Mouse (Mus musculus): Measurements from ENCODE around the gene Tomt. TPM values are rescaled to one million over a fixed set of nuclear protein-coding genes. Genes with fewer than 3 reads are reported as not detected.

Gene Tomt
- polyA plus RNA-seq, 1 experiment from 2014 or later, result 0.73 TPM

DNA sequence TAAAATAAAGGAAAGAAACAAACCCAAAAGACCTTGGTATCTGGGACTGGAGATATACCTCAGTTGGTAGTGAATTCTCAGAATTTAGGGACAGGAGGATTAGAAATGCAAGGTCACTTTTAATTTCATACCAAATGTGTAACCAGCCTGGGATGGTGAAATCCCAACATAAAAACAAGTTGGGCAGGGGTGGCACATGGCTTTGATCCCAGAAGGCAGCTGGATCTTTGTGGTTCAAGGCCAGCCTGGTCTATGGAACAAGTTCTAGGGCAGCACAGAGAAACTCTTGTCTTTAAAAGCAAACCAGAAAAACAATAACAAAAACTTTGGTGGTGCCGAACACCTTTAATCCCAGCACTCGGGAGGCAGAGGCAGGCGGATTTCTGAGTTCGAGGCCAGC is 38.7 kb downstream of the Tomt start:
- no peak for DNase-seq (ENCODE audit: low spot score)
- Histone ChIP-seq H3K27me3 (ENCODE audit: low read depth, poor library complexity, severe bottlenecking) (no peaks in the 10 kb centered on the region), H3K27ac (no peak overlapping the region), H3K9me3 (replicated peaks) (no peaks in the 10 kb centered on the region), H3K4me1 (no peaks in the 10 kb centered on the region), H3K4me3 (no peak overlapping the region), H3K36me3 (no peaks in the 10 kb centered on the region)
- 90% methylated on average over 4 of the region's 4 CpGs for WGBS

DNA sequence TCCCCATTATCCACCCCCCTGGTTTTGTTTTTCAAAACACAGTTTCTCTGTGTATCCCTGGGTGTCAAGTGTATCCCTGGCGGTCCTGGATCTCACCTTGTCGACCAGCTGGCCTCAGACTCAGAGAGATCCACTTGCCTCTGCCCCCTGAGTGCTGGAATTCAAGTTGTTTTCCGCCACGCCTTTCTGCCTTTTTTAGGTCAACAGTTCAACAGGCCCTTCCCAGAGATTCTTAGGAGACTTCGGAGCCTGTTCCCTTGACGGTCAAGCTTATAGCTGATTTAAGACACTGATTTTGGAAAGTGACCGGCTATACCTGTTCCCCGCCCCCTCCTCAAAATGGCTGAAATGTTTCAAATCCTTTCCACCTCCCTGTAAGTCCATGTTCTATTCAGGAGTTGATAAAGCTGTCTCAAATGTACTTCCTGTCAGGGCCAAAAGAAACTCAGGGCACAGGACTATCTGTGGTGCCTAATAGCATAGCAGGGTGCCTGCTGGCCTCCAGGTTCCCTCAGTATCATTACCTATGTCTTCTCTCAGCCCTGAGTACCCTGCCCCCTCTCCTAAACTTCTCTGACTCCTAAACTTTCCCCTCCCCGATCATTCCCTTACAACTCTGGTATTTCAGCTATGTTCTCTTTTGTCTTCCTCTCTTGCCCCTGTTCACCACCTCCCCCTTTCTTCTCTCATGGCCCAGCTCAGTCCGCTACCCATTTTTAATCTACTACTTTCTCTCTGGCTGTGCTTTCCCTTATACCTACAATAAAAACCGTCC is 39.5 kb downstream of the Tomt start:
- DNase-seq (ENCODE audit: low spot score), result no peak
- Histone ChIP-seq H3K4me3 (no peak overlapping the region), H3K36me3 (no peaks in the 10 kb centered on the region), H3K9me3 (replicated peaks) (no peaks in the 10 kb centered on the region), H3K4me1 (no peaks in the 10 kb centered on the region), H3K27me3 (ENCODE audit: low read depth, poor library complexity, severe bottlenecking) (no peaks in the 10 kb centered on the region), H3K27ac (no peak overlapping the region)
- 86% methylated on average over 11 of the region's 11 CpGs for WGBS

DNA sequence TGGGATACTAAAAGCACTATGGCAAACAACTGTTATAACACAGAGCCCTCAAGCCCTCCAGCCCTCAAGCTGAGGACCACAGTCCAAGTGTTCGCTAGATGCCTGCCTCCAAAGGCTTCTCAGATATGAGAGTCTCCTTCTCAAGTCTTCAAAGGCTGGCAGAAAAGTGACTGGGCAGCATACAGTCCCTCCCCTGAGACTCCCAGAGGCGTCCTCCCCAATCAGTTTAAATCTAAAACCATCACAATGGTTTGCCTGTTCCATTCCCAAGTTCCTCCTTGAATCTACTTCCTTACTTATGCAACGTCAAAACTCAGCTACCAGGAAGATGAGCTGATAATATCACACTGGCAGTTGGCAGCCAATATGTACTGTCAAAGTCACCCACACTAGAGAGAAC is 42.7 kb downstream of the Tomt start, which contains the start of gene Anapc15:
Anapc15 (plus strand) TSS at position 301 of the 400 bp plus-strand sequence.
- Histone ChIP-seq H3K4me1 (no peaks in the 10 kb centered on the region), H3K27ac (no peak within 1 kb of the TSS), H3K4me3 (no peak within 1 kb of the TSS), H3K27me3 (ENCODE audit: low read depth, poor library complexity, severe bottlenecking) (no peaks in the 10 kb centered on the region), H3K36me3 (no peaks in the 10 kb centered on the region), H3K9me3 (replicated peaks) (no peaks in the 10 kb centered on the region)
- 83% methylated on average over 3 of the region's 3 CpGs for whole genome bisulfite sequencing
- DNase-seq (ENCODE audit: low spot score), result no peak

DNA sequence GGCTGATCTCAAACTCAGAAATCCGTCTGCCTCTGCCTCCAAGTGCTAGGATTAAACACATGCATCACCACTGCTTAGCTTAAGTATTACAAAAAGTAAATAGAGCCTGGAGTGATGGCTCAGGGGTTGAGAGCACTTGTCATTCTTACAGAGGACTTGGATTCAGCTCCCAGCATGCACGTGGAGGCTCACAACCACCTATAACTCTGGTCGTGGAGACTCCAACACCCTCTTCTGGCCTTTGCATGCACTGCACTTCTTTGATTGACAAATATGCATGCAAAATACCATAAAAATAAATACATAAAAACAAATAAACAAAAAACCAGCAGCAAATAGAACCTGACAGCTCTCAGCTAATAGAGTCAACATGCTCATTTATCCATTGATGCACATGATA is 43.9 kb downstream of the Tomt start:
- no peak overlapping the region for H3K27ac ChIP-seq
- WGBS, result 79% methylated on average over 3 of the region's 3 CpGs
- no peaks in the 10 kb centered on the region for H3K36me3 ChIP-seq
- no peaks in the 10 kb centered on the region for H3K4me1 ChIP-seq
- no peaks in the 10 kb centered on the region for H3K9me3 ChIP-seq (replicated peaks)
- DNase-seq (ENCODE audit: low spot score), result no peak
- no peak overlapping the region for H3K4me3 ChIP-seq
- H3K27me3 ChIP-seq (ENCODE audit: low read depth, poor library complexity, severe bottlenecking), result no peaks in the 10 kb centered on the region

DNA sequence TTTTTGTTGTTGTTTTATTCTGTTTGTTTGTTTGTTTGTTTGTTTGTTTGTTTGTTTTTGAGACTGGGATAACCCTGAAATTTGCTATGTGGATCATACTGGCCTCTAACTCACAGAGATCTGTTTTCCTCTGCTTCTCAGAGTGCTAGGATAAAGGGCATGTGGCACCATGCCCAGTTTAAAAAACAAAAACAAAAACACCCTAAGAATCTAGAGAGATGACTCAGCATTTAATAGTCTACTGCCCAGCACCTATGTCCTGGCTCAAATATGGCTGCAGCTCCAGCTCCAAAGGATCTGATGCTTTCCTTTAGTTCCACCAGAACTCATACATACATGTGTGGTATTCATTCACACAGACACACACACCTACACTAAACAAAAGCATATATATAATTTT is 45.2 kb downstream of the Tomt start:
- Histone ChIP-seq H3K4me3 (no peak overlapping the region), H3K27ac (no peak overlapping the region), H3K4me1 (no peaks in the 10 kb centered on the region), H3K9me3 (replicated peaks) (no peaks in the 10 kb centered on the region), H3K36me3 (no peaks in the 10 kb centered on the region), H3K27me3 (ENCODE audit: low read depth, poor library complexity, severe bottlenecking) (no peaks in the 10 kb centered on the region)
- DNase-seq (ENCODE audit: low spot score), result no peak

DNA sequence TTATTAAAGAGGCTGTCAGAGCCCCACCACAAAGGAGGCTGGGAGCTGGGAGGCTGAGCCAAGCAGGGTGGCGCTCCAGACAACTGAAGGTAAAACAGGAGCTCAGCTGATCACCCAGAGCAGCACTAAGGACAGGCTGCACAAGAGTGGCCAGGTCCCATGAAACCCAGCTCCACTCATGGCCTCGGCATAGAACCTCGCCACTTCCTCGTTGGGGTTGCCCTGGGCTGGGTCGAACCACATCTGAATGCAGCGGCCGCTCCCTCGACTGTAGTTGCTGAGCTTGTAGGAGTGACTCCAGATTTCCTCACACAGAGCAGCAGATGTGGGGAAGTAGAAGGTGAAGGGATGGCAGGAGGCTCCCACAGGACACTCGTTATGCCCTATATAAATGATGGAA is 47.8 kb downstream of the Tomt start:
- Histone ChIP-seq H3K27me3 (ENCODE audit: low read depth, poor library complexity, severe bottlenecking) (no peaks in the 10 kb centered on the region), H3K4me3 (no peak overlapping the region), H3K4me1 (no peaks in the 10 kb centered on the region), H3K9me3 (replicated peaks) (no peaks in the 10 kb centered on the region), H3K36me3 (no peaks in the 10 kb centered on the region), H3K27ac (no peak overlapping the region)
- WGBS, result 83% methylated on average over 9 of the region's 9 CpGs
- no peak for DNase-seq (ENCODE audit: low spot score)

DNA sequence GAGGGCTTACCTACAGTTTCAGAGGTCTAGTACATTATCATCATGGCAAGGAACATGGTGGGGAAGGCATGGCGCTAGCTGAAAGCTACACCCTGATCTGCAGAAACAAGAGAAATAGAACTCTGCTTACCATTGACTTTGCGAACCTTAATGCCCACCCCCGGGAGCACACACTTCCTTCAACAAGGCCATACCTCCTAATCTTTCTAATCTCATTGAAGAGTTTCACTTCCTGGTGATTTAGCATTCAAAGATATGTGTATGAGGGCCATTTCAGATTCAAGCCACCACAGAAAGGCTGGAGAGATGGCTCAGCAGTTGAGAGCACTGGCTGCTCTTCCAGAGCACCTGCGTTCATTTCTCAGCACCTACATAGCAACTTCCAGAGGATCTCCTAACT is 49.1 kb downstream of the Tomt start, which contains the start of gene Folr2:
Folr2 (minus strand) TSS at position 101 of the 400 bp plus-strand sequence.
- Histone ChIP-seq H3K4me1 (no peaks in the 10 kb centered on the region), H3K9me3 (replicated peaks) (no peaks in the 10 kb centered on the region), H3K36me3 (no peaks in the 10 kb centered on the region), H3K4me3 (no peak within 1 kb of the TSS), H3K27me3 (ENCODE audit: low read depth, poor library complexity, severe bottlenecking) (no peaks in the 10 kb centered on the region), H3K27ac (no peak within 1 kb of the TSS)
- 92% methylated on average over 4 of the region's 4 CpGs for WGBS
- no peak for DNase-seq (ENCODE audit: low spot score)

DNA sequence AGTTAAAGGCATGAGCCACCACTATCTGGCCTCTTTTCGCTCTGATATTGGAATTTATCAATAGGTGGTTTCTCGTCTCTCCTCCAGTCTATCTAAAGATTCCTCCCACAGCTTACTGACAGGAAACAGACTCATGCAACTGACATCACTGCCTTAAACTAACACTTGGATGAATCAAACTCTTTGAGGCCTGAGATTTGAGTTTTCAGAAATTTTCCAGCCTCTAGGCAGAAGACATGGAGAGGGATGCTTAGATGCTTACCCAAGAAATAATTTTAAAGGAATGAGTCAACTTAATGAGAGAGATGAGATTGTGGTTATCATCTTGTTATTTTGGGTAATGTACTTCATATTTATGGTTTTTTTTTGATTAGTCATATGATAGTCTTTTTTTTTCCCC is 52.3 kb downstream of the Tomt start:
- no peaks in the 10 kb centered on the region for H3K27me3 ChIP-seq (ENCODE audit: low read depth, poor library complexity, severe bottlenecking)
- WGBS, result 90% methylated on average over 2 of the region's 2 CpGs

DNA sequence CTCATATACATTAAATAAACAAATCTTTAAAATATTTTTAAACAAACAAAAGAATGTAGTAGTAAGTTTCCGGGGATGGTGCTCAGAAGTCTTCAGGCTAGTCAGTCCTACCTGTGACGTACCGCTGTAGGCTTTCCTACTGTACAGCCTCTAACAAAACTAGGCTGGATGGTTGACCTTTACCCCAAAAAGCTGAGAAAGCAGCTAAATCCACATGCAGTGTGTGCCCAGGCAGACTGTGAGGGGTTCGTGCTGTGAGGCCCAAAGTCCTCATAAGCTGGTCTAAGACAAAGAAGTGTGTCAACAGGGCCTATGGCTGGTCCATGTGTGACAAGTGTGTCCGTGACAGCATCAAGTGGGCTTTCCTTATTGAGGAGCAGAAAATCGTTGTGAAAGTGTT is 53.3 kb downstream of the Tomt start:
- DNase-seq (ENCODE audit: low spot score), result no peak
- Histone ChIP-seq H3K36me3 (no peaks in the 10 kb centered on the region), H3K27me3 (ENCODE audit: low read depth, poor library complexity, severe bottlenecking) (no peaks in the 10 kb centered on the region), H3K27ac (no peak overlapping the region), H3K4me1 (no peaks in the 10 kb centered on the region), H3K4me3 (no peak overlapping the region), H3K9me3 (replicated peaks) (no peaks in the 10 kb centered on the region)
- WGBS, result 93% methylated on average over 6 of the region's 6 CpGs

More for the DNA sequence above, 52.3 kb downstream of the Tomt start:
- no peaks in the 10 kb centered on the region for H3K4me1 ChIP-seq
- H3K27ac ChIP-seq, result no peak overlapping the region
- H3K9me3 ChIP-seq (replicated peaks), result no peaks in the 10 kb centered on the region
- no peaks in the 10 kb centered on the region for H3K36me3 ChIP-seq
- no peak for DNase-seq (ENCODE audit: low spot score)
- H3K4me3 ChIP-seq, result no peak overlapping the region

DNA sequence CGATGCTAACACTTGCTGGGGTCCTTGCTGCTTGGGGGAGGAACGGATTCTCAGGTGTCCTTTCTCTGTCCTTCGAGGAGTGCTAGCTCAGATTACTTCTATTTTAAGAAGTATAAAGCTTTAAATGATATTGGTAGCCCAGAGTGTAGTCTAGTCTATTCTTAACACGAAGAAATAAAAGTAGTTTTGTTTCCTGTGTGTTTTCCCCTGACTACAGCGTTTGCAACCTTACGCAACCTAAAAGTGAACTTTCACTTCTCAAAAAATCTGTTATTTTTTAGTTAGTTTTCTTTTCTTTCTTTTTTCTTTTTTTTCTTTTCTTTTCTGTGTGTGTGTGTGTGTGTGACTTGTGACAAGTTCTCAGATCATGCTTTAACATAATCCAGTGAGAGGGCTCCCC is 54.5 kb downstream of the Tomt start:
- 85% methylated on average over 6 of the region's 6 CpGs for WGBS
- no peak overlapping the region for H3K4me3 ChIP-seq
- H3K36me3 ChIP-seq, result no peaks in the 10 kb centered on the region
- no peak for DNase-seq (ENCODE audit: low spot score)
- no peaks in the 10 kb centered on the region for H3K4me1 ChIP-seq
- no peaks in the 10 kb centered on the region for H3K27me3 ChIP-seq (ENCODE audit: low read depth, poor library complexity, severe bottlenecking)
- H3K27ac ChIP-seq, result no peak overlapping the region
- H3K9me3 ChIP-seq (replicated peaks), result no peaks in the 10 kb centered on the region

Small RNAs within 50 kb of the gene (microRNA-seq; reads per million reads assigned to microRNA genes)
- gene Gm22655, result not detected

Other genes starting within 250 kb of the Tomt start
- gene Clpb, start 242.7 kb downstream of the Tomt start, polyA plus RNA-seq (2016; fragmentation: Nextera tagmentation; extraction: Ambion mirVana), result 55.3 and 62.7 TPM in 2 replicates
- gene Phox2a, start 88.0 kb downstream of the Tomt start, polyA plus RNA-seq (2016; fragmentation: Nextera tagmentation; extraction: Ambion mirVana), result 0.11 TPM in 1 of 2 replicates, not detected in the other
- 41.6 and 57.8 TPM in 2 replicates for gene Inppl1, start 68.1 kb downstream of the Tomt start, polyA plus RNA-seq (2016; fragmentation: Nextera tagmentation; extraction: Ambion mirVana)
- gene Folr2, start 49.2 kb downstream of the Tomt start, polyA plus RNA-seq (2016; fragmentation: Nextera tagmentation; extraction: Ambion mirVana), result 0.21 TPM in 1 of 2 replicates, not detected in the other
- 115 and 120 TPM in 2 replicates for gene Anapc15, start 42.6 kb downstream of the Tomt start, polyA plus RNA-seq (2016; fragmentation: Nextera tagmentation; extraction: Ambion mirVana)
- gene Folr1, start 35.6 kb downstream of the Tomt start, polyA plus RNA-seq (2016; fragmentation: Nextera tagmentation; extraction: Ambion mirVana), result not detected in 2 replicates
- gene Lamtor1, start 455 bp downstream of the Tomt start, polyA plus RNA-seq (2016; fragmentation: Nextera tagmentation; extraction: Ambion mirVana), result 180 and 181 TPM in 2 replicates
- 9.4 and 11.2 TPM in 2 replicates for gene Lrrc51, start 27.5 kb upstream of the Tomt start, polyA plus RNA-seq (2016; fragmentation: Nextera tagmentation; extraction: Ambion mirVana)
- gene Numa1, start 27.8 kb upstream of the Tomt start, polyA plus RNA-seq (2016; fragmentation: Nextera tagmentation; extraction: Ambion mirVana), result 108 and 130 TPM in 2 replicates
- 2.3 and 3.4 TPM in 2 replicates for gene Il18bp, start 112.3 kb upstream of the Tomt start, polyA plus RNA-seq (2016; fragmentation: Nextera tagmentation; extraction: Ambion mirVana)
- gene Rnf121, start 159.1 kb upstream of the Tomt start, polyA plus RNA-seq (2016; fragmentation: Nextera tagmentation; extraction: Ambion mirVana), result 29.3 and 31.0 TPM in 2 replicates
- 39.7 and 51.5 TPM in 2 replicates for gene Xndc1, start 159.2 kb upstream of the Tomt start, polyA plus RNA-seq (2016; fragmentation: Nextera tagmentation; extraction: Ambion mirVana)
- gene Xntrpc, start 159.4 kb upstream of the Tomt start, polyA plus RNA-seq (2016; fragmentation: Nextera tagmentation; extraction: Ambion mirVana), result 1.4 and 1.8 TPM in 2 replicates
- not detected in 2 replicates for gene Trpc2, start 176.8 kb upstream of the Tomt start, polyA plus RNA-seq (2016; fragmentation: Nextera tagmentation; extraction: Ambion mirVana)
- 0.50 and 0.85 TPM in 2 replicates for gene Art1, start 195.4 kb upstream of the Tomt start, polyA plus RNA-seq (2016; fragmentation: Nextera tagmentation; extraction: Ambion mirVana)
- gene Art5, start 203.1 kb upstream of the Tomt start, polyA plus RNA-seq (2016; fragmentation: Nextera tagmentation; extraction: Ambion mirVana), result 4.3 and 5.8 TPM in 2 replicates
- 0.14 TPM in 1 of 2 replicates, not detected in the other for gene Chrna10, start 210.5 kb upstream of the Tomt start, polyA plus RNA-seq (2016; fragmentation: Nextera tagmentation; extraction: Ambion mirVana)

Data from limb, embryonic 10.5 days (tissue).